Mouse (Mus musculus) hindbrain, embryonic 15.5 days (tissue): ENCODE results near the gene Tmem108. TPM values are rescaled to one million over a fixed set of nuclear protein-coding genes. Genes with fewer than 3 reads are reported as not detected.
A peak's percentile ranks its signal among the peaks of the same experiment; 100 is the strongest.

Experiments used
- ATAC-seq: fragments of 200-750 bp; cut with Nextera tagmentation; 2 replicates; pipeline ENCODE4 v1.8.0; 2017; ENCODE audit warnings: low read depth, moderate number of reproducible peaks, moderate TSS enrichment; ENCODE audit not compliant: low FRiP score
- H3K27ac ChIP-seq: fragments of 300-500 bp; sonication (generic); replicated peaks from 2 replicates; pipeline ENCODE4 v1.5.1; 2015; ENCODE audit warnings: mild to moderate bottlenecking, inconsistent platforms
- H3K27me3 ChIP-seq: fragments of 300-500 bp; sonication (generic); 2 replicates; pipeline ENCODE4 v1.6.1; 2015; ENCODE audit warnings: control low read depth, inconsistent platforms
- H3K36me3 ChIP-seq: fragments of 300-500 bp; sonication (generic); 2 replicates; pipeline ENCODE4 v1.6.1; 2015; ENCODE audit warnings: control low read depth, inconsistent platforms
- H3K4me1 ChIP-seq: fragments of 300-500 bp; sonication (generic); replicated peaks from 2 replicates; pipeline ENCODE4 v1.6.1; 2015; ENCODE audit warnings: control low read depth, inconsistent platforms
- H3K4me2 ChIP-seq: fragments of 300-500 bp; sonication (generic); 2 replicates; pipeline ENCODE4 v1.6.1; 2015; ENCODE audit warnings: moderate library complexity, mild to moderate bottlenecking, inconsistent platforms
- H3K4me3 ChIP-seq: fragments of 300-500 bp; sonication (generic); 2 replicates; pipeline ENCODE4 v1.5.1; 2015; ENCODE audit warnings: mild to moderate bottlenecking, inconsistent platforms
- H3K9ac ChIP-seq: fragments of 300-500 bp; sonication (generic); 2 replicates; pipeline ENCODE4 v1.6.1; 2015; ENCODE audit warnings: inconsistent platforms
- H3K9me3 ChIP-seq: fragments of 300-500 bp; sonication (generic); 2 replicates; pipeline ENCODE4 v1.6.1; 2016; ENCODE audit warnings: control low read depth, inconsistent platforms
- WGBS: fragments of 180-500 bp; shearing (Covaris S2); methylation state at CpG from one replicate; pipeline ENCODE4 v1.1.7; 2015; 5-methylcytosine and 5-hydroxymethylcytosine counted together
- polyA plus RNA-seq: library from polyadenylated mRNA; unstranded; fragments of >200 nt; fragmentation: Nextera tagmentation; extraction: Ambion mirVana; gene quantifications from 2 replicates; pipeline ENCODE4 v1.2.1, GENCODE M21; 2015

Tmem108 gene
- polyA plus RNA-seq, result 25.7 and 30.2 TPM in 2 replicates

- H3K9ac ChIP-seq, result peak within 1 kb of the TSS; percentile 69
- peak within 1 kb of the TSS; percentile 68 for H3K4me3 ChIP-seq
- no peaks in the 10 kb centered on the region; the same call in 1 of the 2 replicates for H3K27me3 ChIP-seq
- H3K36me3 ChIP-seq, result no peaks in the 10 kb centered on the region
- peak within 1 kb of the TSS; percentile 70 for H3K27ac ChIP-seq
- H3K4me1 ChIP-seq, result peaks cover 17% of the 10 kb centered on the region
- WGBS, result under 1% methylated on average over 47 of the region's 51 CpGs
- peak; percentile 96 for ATAC-seq
- peak within 1 kb of the TSS; percentile 77 for H3K4me2 ChIP-seq
- H3K9me3 ChIP-seq, result no peaks in the 10 kb centered on the region
These were observed at the start of gene Tmem108 for GRCm38 (mm10) chr9:103761647-103762084. Gene Tmem108 (minus strand): TSS chr9:103761837.

GRCm38 (mm10) chr9:103789029-103789428, 27.4 kb upstream of the Tmem108 start:
- Histone ChIP-seq H3K4me3 (no peak overlapping the region), H3K4me1 (no peaks in the 10 kb centered on the region), H3K4me2 (no peak overlapping the region), H3K9ac (no peak overlapping the region), H3K9me3 (no peaks in the 10 kb centered on the region), H3K36me3 (no peaks in the 10 kb centered on the region), H3K27ac (no peak overlapping the region), H3K27me3 (no peaks in the 10 kb centered on the region)
- no peak for ATAC-seq
- 60% methylated on average over 1 of the region's 1 CpGs for WGBS

GRCm38 (mm10) chr9:103784156-103784555, 22.5 kb upstream of the Tmem108 start:
- Histone ChIP-seq H3K36me3 (no peaks in the 10 kb centered on the region), H3K4me2 (no peak overlapping the region), H3K9ac (no peak overlapping the region), H3K27me3 (no peaks in the 10 kb centered on the region), H3K4me3 (no peak overlapping the region), H3K27ac (no peak overlapping the region), H3K4me1 (no peaks in the 10 kb centered on the region), H3K9me3 (no peaks in the 10 kb centered on the region)
- ATAC-seq, result no peak
- 90% methylated on average over 4 of the region's 4 CpGs for WGBS

GRCm38 (mm10) chr9:103783276-103783675, 21.6 kb upstream of the Tmem108 start:
- H3K27ac ChIP-seq, result no peak overlapping the region
- ATAC-seq, result no peak
- no peaks in the 10 kb centered on the region for H3K36me3 ChIP-seq
- WGBS, result 79% methylated on average over 16 of the region's 16 CpGs
- no peak overlapping the region for H3K4me3 ChIP-seq
- H3K9me3 ChIP-seq, result no peaks in the 10 kb centered on the region
- no peaks in the 10 kb centered on the region for H3K4me1 ChIP-seq
- no peaks in the 10 kb centered on the region for H3K27me3 ChIP-seq
- no peak overlapping the region for H3K4me2 ChIP-seq
- no peak overlapping the region for H3K9ac ChIP-seq

- no peak overlapping the region for H3K4me3 ChIP-seq
- 82% methylated on average over 7 of the region's 7 CpGs for WGBS
- no peaks in the 10 kb centered on the region for H3K9me3 ChIP-seq
- no peaks in the 10 kb centered on the region for H3K36me3 ChIP-seq
- ATAC-seq, result no peak
- no peaks in the 10 kb centered on the region for H3K27me3 ChIP-seq
- no peak overlapping the region for H3K9ac ChIP-seq
- H3K27ac ChIP-seq, result no peak overlapping the region
- no peaks in the 10 kb centered on the region for H3K4me1 ChIP-seq
- no peak overlapping the region for H3K4me2 ChIP-seq
These were observed 20.7 kb upstream of the Tmem108 start for GRCm38 (mm10) chr9:103782306-103782705.

- WGBS, result 85% methylated on average over 7 of the region's 7 CpGs
These were observed 19.8 kb upstream of the Tmem108 start for GRCm38 (mm10) chr9:103781407-103781806.

GRCm38 (mm10) chr9:103780598-103780997, 19.0 kb upstream of the Tmem108 start:
- Histone ChIP-seq H3K27ac (no peak overlapping the region), H3K9me3 (no peaks in the 10 kb centered on the region), H3K4me3 (no peak overlapping the region), H3K4me1 (no peaks in the 10 kb centered on the region), H3K36me3 (no peaks in the 10 kb centered on the region), H3K9ac (no peak overlapping the region), H3K4me2 (no peak overlapping the region), H3K27me3 (no peaks in the 10 kb centered on the region)
- no peak for ATAC-seq
- WGBS, result 92% methylated on average over 4 of the region's 4 CpGs

More at GRCm38 (mm10) chr9:103781407-103781806, 19.8 kb upstream of the Tmem108 start:
- H3K36me3 ChIP-seq, result no peaks in the 10 kb centered on the region
- H3K27me3 ChIP-seq, result no peaks in the 10 kb centered on the region
- no peak for ATAC-seq
- H3K27ac ChIP-seq, result no peak overlapping the region
- H3K9me3 ChIP-seq, result no peaks in the 10 kb centered on the region
- H3K9ac ChIP-seq, result no peak overlapping the region
- no peak overlapping the region for H3K4me3 ChIP-seq
- no peaks in the 10 kb centered on the region for H3K4me1 ChIP-seq
- no peak overlapping the region for H3K4me2 ChIP-seq

GRCm38 (mm10) chr9:103778185-103778584, 16.5 kb upstream of the Tmem108 start:
- Histone ChIP-seq H3K36me3 (no peaks in the 10 kb centered on the region), H3K9me3 (no peaks in the 10 kb centered on the region), H3K4me2 (no peak overlapping the region), H3K4me1 (no peaks in the 10 kb centered on the region), H3K27me3 (no peaks in the 10 kb centered on the region), H3K4me3 (no peak overlapping the region), H3K9ac (no peak overlapping the region), H3K27ac (no peak overlapping the region)
- 44% methylated on average over 1 of the region's 1 CpGs for WGBS
- no peak for ATAC-seq

- Histone ChIP-seq H3K4me2 (peak overlapping the region; percentile 77), H3K27ac (peak overlapping the region; percentile 70), H3K9ac (peak overlapping the region; percentile 69), H3K36me3 (no peaks in the 10 kb centered on the region), H3K27me3 (no peaks in the 10 kb centered on the region; the same call in 1 of the 2 replicates), H3K9me3 (no peaks in the 10 kb centered on the region), H3K4me3 (peak overlapping the region; percentile 68), H3K4me1 (peaks cover 19% of the 10 kb centered on the region)
- peak; percentile 30; the same call in 1 of the 2 replicates for ATAC-seq
- WGBS, result under 1% methylated on average over 30 of the region's 30 CpGs
These were observed 476 bp downstream of the Tmem108 start for GRCm38 (mm10) chr9:103761151-103761571.

- Histone ChIP-seq H3K4me2 (peak overlapping the region; percentile 77), H3K27me3 (no peaks in the 10 kb centered on the region; the same call in 1 of the 2 replicates), H3K9ac (peak overlapping the region; percentile 69; the same call in 1 of the 2 replicates), H3K9me3 (no peaks in the 10 kb centered on the region), H3K36me3 (no peaks in the 10 kb centered on the region), H3K4me1 (peaks cover 22% of the 10 kb centered on the region), H3K4me3 (peak overlapping the region; percentile 68), H3K27ac (no peak overlapping the region)
- 33% methylated on average over 8 of the region's 8 CpGs for WGBS
- ATAC-seq, result no peak
These were observed 1.3 kb downstream of the Tmem108 start for GRCm38 (mm10) chr9:103760356-103760755.

- Histone ChIP-seq H3K27me3 (no peaks in the 10 kb centered on the region; the same call in 1 of the 2 replicates), H3K9ac (no peak overlapping the region), H3K36me3 (no peaks in the 10 kb centered on the region), H3K9me3 (no peaks in the 10 kb centered on the region), H3K4me3 (peak overlapping the region; percentile 25), H3K4me2 (peak overlapping the region; percentile 77), H3K27ac (no peak overlapping the region), H3K4me1 (peaks cover 22% of the 10 kb centered on the region)
- no peak for ATAC-seq
- WGBS, result 49% methylated on average over 9 of the region's 9 CpGs
These were observed 1.8 kb downstream of the Tmem108 start for GRCm38 (mm10) chr9:103759829-103760228.

GRCm38 (mm10) chr9:103758930-103759695, 2.5 kb downstream of the Tmem108 start:
- Histone ChIP-seq H3K27me3 (no peaks in the 10 kb centered on the region; the same call in 1 of the 2 replicates), H3K4me2 (peak overlapping the region; percentile 77), H3K36me3 (no peaks in the 10 kb centered on the region), H3K4me1 (peaks cover 22% of the 10 kb centered on the region), H3K4me3 (peak overlapping the region; percentile 25), H3K9ac (peak overlapping the region; percentile 1; the same call in 1 of the 2 replicates), H3K9me3 (no peaks in the 10 kb centered on the region), H3K27ac (0 out of 2 replicates have a peak overlapping the region, but pooled peaks have one; percentile 28)
- ATAC-seq, result no peak
- WGBS, result 18% methylated on average over 20 of the region's 20 CpGs
